Mouse (Mus musculus): ENCODE measurements around the gene Dtd2. TPM values are rescaled to one million over a fixed set of nuclear protein-coding genes. Genes with fewer than 3 reads are reported as not detected.

Dtd2 gene
- polyA plus RNA-seq (2016; fragmentation: Nextera tagmentation; extraction: Ambion mirVana) = 21.4 and 21.9 TPM in 2 replicates

GRCm38 (mm10) chr12:52005877-52006632 lies at the start of gene Dtd2:
Gene Dtd2, minus strand, starts transcription at chr12:52006501.
- H3K4me2 ChIP-seq (replicated peaks) = peak within 1 kb of the TSS; percentile 66
- WGBS = 2% methylated on average over 46 of the region's 46 CpGs
- peaks cover 17% of the 10 kb centered on the region for H3K4me1 ChIP-seq
- H3K4me3 ChIP-seq = peak within 1 kb of the TSS; percentile 67
- H3K36me3 ChIP-seq = no peaks in the 10 kb centered on the region
- H3K27me3 ChIP-seq = no peaks in the 10 kb centered on the region
- H3K9ac ChIP-seq (replicated peaks) = peak within 1 kb of the TSS; percentile 66
- H3K27ac ChIP-seq (replicated peaks) = peak within 1 kb of the TSS; percentile 56
- ATAC-seq (ENCODE audit: low FRiP score, low read depth) = peak; percentile 94
- no peaks in the 10 kb centered on the region for H3K9me3 ChIP-seq

- 84% methylated on average over 2 of the region's 2 CpGs for WGBS
- Histone ChIP-seq H3K36me3 (no peaks in the 10 kb centered on the region), H3K4me3 (no peak overlapping the region), H3K4me1 (no peaks in the 10 kb centered on the region), H3K4me2 (replicated peaks) (no peak overlapping the region), H3K27ac (replicated peaks) (no peak overlapping the region), H3K9ac (replicated peaks) (no peak overlapping the region), H3K9me3 (no peaks in the 10 kb centered on the region), H3K27me3 (no peaks in the 10 kb centered on the region)
- ATAC-seq (ENCODE audit: low FRiP score, low read depth) = no peak
These were observed 43.0 kb upstream of the Dtd2 start for GRCm38 (mm10) chr12:52049324-52049723.

- Histone ChIP-seq H3K4me1 (no peaks in the 10 kb centered on the region), H3K36me3 (no peaks in the 10 kb centered on the region), H3K4me2 (replicated peaks) (no peak overlapping the region), H3K9ac (replicated peaks) (no peak overlapping the region), H3K27ac (replicated peaks) (no peak overlapping the region), H3K4me3 (no peak overlapping the region), H3K27me3 (no peaks in the 10 kb centered on the region), H3K9me3 (no peaks in the 10 kb centered on the region)
- WGBS = 94% methylated on average over 4 of the region's 4 CpGs
- no peak for ATAC-seq (ENCODE audit: low FRiP score, low read depth)
These were observed 40.1 kb upstream of the Dtd2 start for GRCm38 (mm10) chr12:52046371-52046770.

GRCm38 (mm10) chr12:52042818-52043336 lies 36.6 kb upstream of the Dtd2 start:
- Histone ChIP-seq H3K27ac (replicated peaks) (no peak overlapping the region), H3K36me3 (no peaks in the 10 kb centered on the region), H3K4me3 (no peak overlapping the region), H3K9me3 (no peaks in the 10 kb centered on the region), H3K9ac (replicated peaks) (no peak overlapping the region), H3K4me2 (replicated peaks) (no peak overlapping the region), H3K4me1 (no peaks in the 10 kb centered on the region), H3K27me3 (no peaks in the 10 kb centered on the region)
- ATAC-seq (ENCODE audit: low FRiP score, low read depth) = no peak
- WGBS = 87% methylated on average over 10 of the region's 10 CpGs

GRCm38 (mm10) chr12:52038352-52038751 lies 32.1 kb upstream of the Dtd2 start:
- Histone ChIP-seq H3K9ac (replicated peaks) (no peak overlapping the region), H3K27me3 (no peaks in the 10 kb centered on the region), H3K4me3 (no peak overlapping the region), H3K4me2 (replicated peaks) (no peak overlapping the region), H3K36me3 (no peaks in the 10 kb centered on the region), H3K9me3 (no peaks in the 10 kb centered on the region), H3K27ac (replicated peaks) (no peak overlapping the region), H3K4me1 (no peaks in the 10 kb centered on the region)
- ATAC-seq (ENCODE audit: low FRiP score, low read depth) = no peak
- WGBS = 78% methylated on average over 3 of the region's 3 CpGs

GRCm38 (mm10) chr12:52034956-52035355 lies 28.7 kb upstream of the Dtd2 start:
- no peaks in the 10 kb centered on the region for H3K9me3 ChIP-seq
- H3K27me3 ChIP-seq = no peaks in the 10 kb centered on the region
- WGBS = 94% methylated on average over 3 of the region's 3 CpGs
- H3K36me3 ChIP-seq = no peaks in the 10 kb centered on the region
- H3K4me2 ChIP-seq (replicated peaks) = no peak overlapping the region
- H3K9ac ChIP-seq (replicated peaks) = no peak overlapping the region
- no peak overlapping the region for H3K4me3 ChIP-seq
- no peak for ATAC-seq (ENCODE audit: low FRiP score, low read depth)
- no peak overlapping the region for H3K27ac ChIP-seq (replicated peaks)
- no peaks in the 10 kb centered on the region for H3K4me1 ChIP-seq

GRCm38 (mm10) chr12:52032276-52032675 lies 26.0 kb upstream of the Dtd2 start:
- no peak overlapping the region for H3K4me2 ChIP-seq (replicated peaks)
- ATAC-seq (ENCODE audit: low FRiP score, low read depth) = no peak
- H3K27ac ChIP-seq (replicated peaks) = no peak overlapping the region
- H3K9ac ChIP-seq (replicated peaks) = no peak overlapping the region
- no peaks in the 10 kb centered on the region for H3K4me1 ChIP-seq
- H3K4me3 ChIP-seq = no peak overlapping the region
- no peaks in the 10 kb centered on the region for H3K36me3 ChIP-seq
- H3K27me3 ChIP-seq = no peaks in the 10 kb centered on the region
- WGBS = 94% methylated on average over 6 of the region's 6 CpGs
- H3K9me3 ChIP-seq = no peaks in the 10 kb centered on the region

GRCm38 (mm10) chr12:52027963-52028362 lies 21.7 kb upstream of the Dtd2 start, which contains the start of gene Gpr33:
Gene Gpr33, minus strand, starts transcription at chr12:52028063.
- WGBS = 99% methylated on average over 3 of the region's 3 CpGs
- H3K36me3 ChIP-seq = no peaks in the 10 kb centered on the region
- no peak for ATAC-seq (ENCODE audit: low FRiP score, low read depth)
- H3K4me2 ChIP-seq (replicated peaks) = no peak within 1 kb of the TSS
- no peaks in the 10 kb centered on the region for H3K27me3 ChIP-seq
- no peaks in the 10 kb centered on the region for H3K9me3 ChIP-seq
- no peak within 1 kb of the TSS for H3K27ac ChIP-seq (replicated peaks)
- H3K4me1 ChIP-seq = no peaks in the 10 kb centered on the region
- H3K9ac ChIP-seq (replicated peaks) = no peak within 1 kb of the TSS
- no peak within 1 kb of the TSS for H3K4me3 ChIP-seq

- Histone ChIP-seq H3K9ac (replicated peaks) (no peak overlapping the region), H3K4me1 (peaks cover 8% of the 10 kb centered on the region; the same call in 1 of the 2 replicates), H3K4me2 (replicated peaks) (no peak overlapping the region), H3K27me3 (no peaks in the 10 kb centered on the region), H3K4me3 (no peak overlapping the region), H3K27ac (replicated peaks) (no peak overlapping the region), H3K36me3 (no peaks in the 10 kb centered on the region), H3K9me3 (no peaks in the 10 kb centered on the region)
- ATAC-seq (ENCODE audit: low FRiP score, low read depth) = no peak
- 97% methylated on average over 7 of the region's 7 CpGs for WGBS
These were observed 8.3 kb upstream of the Dtd2 start for GRCm38 (mm10) chr12:52014494-52015029.

- H3K4me1 ChIP-seq = peaks cover 10% of the 10 kb centered on the region; the same call in 1 of the 2 replicates
- no peaks in the 10 kb centered on the region for H3K27me3 ChIP-seq
- no peak overlapping the region for H3K9ac ChIP-seq (replicated peaks)
- H3K4me3 ChIP-seq = no peak overlapping the region
- H3K4me2 ChIP-seq (replicated peaks) = no peak overlapping the region
- no peaks in the 10 kb centered on the region for H3K9me3 ChIP-seq
- WGBS = 93% methylated on average over 11 of the region's 11 CpGs
- H3K36me3 ChIP-seq = no peaks in the 10 kb centered on the region
- ATAC-seq (ENCODE audit: low FRiP score, low read depth) = no peak
- no peak overlapping the region for H3K27ac ChIP-seq (replicated peaks)
These were observed 7.7 kb upstream of the Dtd2 start for GRCm38 (mm10) chr12:52014044-52014443.

GRCm38 (mm10) chr12:52013274-52013673 lies 7.0 kb upstream of the Dtd2 start:
- Histone ChIP-seq H3K9me3 (no peaks in the 10 kb centered on the region), H3K9ac (replicated peaks) (no peak overlapping the region), H3K27me3 (no peaks in the 10 kb centered on the region), H3K4me1 (peaks cover 12% of the 10 kb centered on the region; the same call in 1 of the 2 replicates), H3K4me3 (no peak overlapping the region), H3K27ac (replicated peaks) (no peak overlapping the region), H3K4me2 (replicated peaks) (no peak overlapping the region), H3K36me3 (no peaks in the 10 kb centered on the region)
- WGBS = 70% methylated on average over 9 of the region's 9 CpGs
- ATAC-seq (ENCODE audit: low FRiP score, low read depth) = no peak

- Histone ChIP-seq H3K9ac (replicated peaks) (no peak overlapping the region), H3K27me3 (no peaks in the 10 kb centered on the region), H3K27ac (replicated peaks) (0 out of 2 replicates have a peak overlapping the region, but pooled peaks have one; percentile 10), H3K4me2 (replicated peaks) (no peak overlapping the region), H3K4me1 (peaks cover 12% of the 10 kb centered on the region; the same call in 1 of the 2 replicates), H3K9me3 (no peaks in the 10 kb centered on the region), H3K4me3 (no peak overlapping the region), H3K36me3 (no peaks in the 10 kb centered on the region)
- no peak for ATAC-seq (ENCODE audit: low FRiP score, low read depth)
- 80% methylated on average over 8 of the region's 8 CpGs for WGBS
These were observed 5.9 kb upstream of the Dtd2 start for GRCm38 (mm10) chr12:52012159-52012558.

All from midbrain, embryonic 12.5 days (tissue).